Mouse (Mus musculus): ENCODE measurements at regions not wholly inside any gene's neighbourhood (a gene's known extent, or its start where the extent isn't known, plus 50 kb on each side); places are given as distances from the start of the nearest gene placed in this dataset.
A peak's percentile ranks its signal among the peaks of the same experiment; 100 is the strongest.

DNA sequence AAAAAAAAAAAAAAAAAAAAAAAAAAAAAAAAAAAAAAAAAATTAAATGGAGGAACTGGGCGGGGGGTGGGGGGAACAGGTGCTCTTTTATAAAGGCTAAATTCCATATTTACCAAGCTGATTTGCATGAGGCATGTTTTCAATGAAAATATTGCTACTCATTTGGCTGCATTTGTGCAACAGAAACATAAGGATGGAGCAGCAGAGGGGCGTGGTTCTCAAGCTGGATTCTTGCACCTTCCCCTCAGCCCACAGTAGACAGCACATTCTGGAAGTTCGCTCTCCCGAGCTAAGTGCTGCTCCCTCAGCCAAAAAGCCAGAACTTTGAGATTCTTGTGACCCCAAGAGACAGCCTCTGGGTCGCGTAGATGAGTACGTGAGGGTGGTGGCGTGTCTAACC, 201.8 kb downstream of the Cdca7 start:
- Histone ChIP-seq H3K9me3 (no peaks in the 10 kb centered on the region), H3K27ac (replicated peaks) (no peak overlapping the region), H3K9ac (no peak overlapping the region), H3K4me2 (no peak overlapping the region), H3K27me3 (replicated peaks) (no peaks in the 10 kb centered on the region), H3K36me3 (no peaks in the 10 kb centered on the region), H3K4me1 (peaks cover 21% of the 10 kb centered on the region), H3K4me3 (no peak overlapping the region)
- ATAC-seq (ENCODE audit: extremely low read depth, insufficient number of reproducible peaks, low FRiP score, low TSS enrichment) = no peak
- 77% methylated on average over 8 of the region's 8 CpGs for WGBS

DNA sequence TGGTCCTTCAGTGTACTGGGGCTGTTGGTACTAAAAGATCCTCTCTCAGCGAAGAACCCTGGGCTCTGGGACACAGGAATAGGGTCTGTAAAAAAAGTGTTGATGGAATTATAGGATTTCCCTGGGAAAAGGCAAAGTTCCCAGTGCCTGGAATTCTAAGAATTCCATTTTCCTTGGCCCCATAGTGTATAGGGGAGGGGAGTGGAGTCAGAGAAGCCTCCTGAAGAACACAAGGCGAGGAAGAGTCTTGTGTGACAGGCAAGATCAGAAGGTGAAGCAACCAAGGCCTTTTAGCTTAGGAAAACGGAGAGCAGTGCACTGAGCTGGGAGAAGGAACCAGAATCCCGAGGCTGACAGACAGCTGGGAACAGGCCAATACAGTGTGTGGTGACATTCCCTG, 212.1 kb downstream of the Cdca7 start:
- WGBS = 47% methylated on average over 4 of the region's 4 CpGs
- no peak overlapping the region for H3K27ac ChIP-seq (replicated peaks)
- no peak overlapping the region for H3K4me2 ChIP-seq
- peaks cover 12% of the 10 kb centered on the region for H3K9me3 ChIP-seq
- H3K4me1 ChIP-seq = no peaks in the 10 kb centered on the region
- no peak overlapping the region for H3K9ac ChIP-seq
- no peak overlapping the region for H3K4me3 ChIP-seq
- no peak for ATAC-seq (ENCODE audit: extremely low read depth, insufficient number of reproducible peaks, low FRiP score, low TSS enrichment)
- H3K36me3 ChIP-seq = no peaks in the 10 kb centered on the region
- no peaks in the 10 kb centered on the region for H3K27me3 ChIP-seq (replicated peaks)

DNA sequence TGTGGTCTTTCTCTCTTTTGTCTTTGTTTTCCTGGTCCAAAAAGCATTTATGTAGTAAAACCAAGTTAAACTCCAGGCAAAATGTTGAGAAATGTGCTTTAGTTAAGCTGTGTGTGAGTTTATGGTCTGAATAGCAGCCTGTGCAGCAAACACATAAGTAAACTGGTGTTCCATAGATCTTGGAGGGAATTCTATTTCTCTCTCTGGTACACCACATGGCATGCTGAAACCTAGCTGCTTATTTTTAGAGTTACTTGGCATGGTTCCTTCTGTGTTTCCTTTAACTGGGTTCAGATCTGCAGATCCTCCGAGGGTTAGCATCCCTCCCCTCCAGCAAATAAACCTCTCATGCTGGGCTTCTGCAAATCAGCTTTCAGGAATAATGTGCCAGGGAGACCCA, 225.1 kb downstream of the Cdca7 start:
- H3K9me3 ChIP-seq = no peaks in the 10 kb centered on the region
- H3K27ac ChIP-seq (replicated peaks) = no peak overlapping the region
- peaks cover 8% of the 10 kb centered on the region for H3K4me1 ChIP-seq
- H3K4me2 ChIP-seq = no peak overlapping the region
- no peaks in the 10 kb centered on the region for H3K36me3 ChIP-seq
- no peak overlapping the region for H3K9ac ChIP-seq
- H3K4me3 ChIP-seq = no peak overlapping the region
- peaks cover 3% of the 10 kb centered on the region; the same call in 1 of the 2 replicates for H3K27me3 ChIP-seq (replicated peaks)
- 48% methylated on average over 1 of the region's 1 CpGs for WGBS
- no peak for ATAC-seq (ENCODE audit: extremely low read depth, insufficient number of reproducible peaks, low FRiP score, low TSS enrichment)

- 54% methylated on average over 11 of the region's 11 CpGs for WGBS
- Histone ChIP-seq H3K27ac (replicated peaks) (no peak overlapping the region), H3K27me3 (replicated peaks) (peaks cover 3% of the 10 kb centered on the region; the same call in 1 of the 2 replicates), H3K9ac (no peak overlapping the region), H3K36me3 (no peaks in the 10 kb centered on the region), H3K4me1 (peaks cover 8% of the 10 kb centered on the region), H3K9me3 (no peaks in the 10 kb centered on the region), H3K4me2 (no peak overlapping the region; the same call in 1 of the 2 replicates), H3K4me3 (no peak overlapping the region)
- ATAC-seq (ENCODE audit: extremely low read depth, insufficient number of reproducible peaks, low FRiP score, low TSS enrichment) = no peak
Measured at GRCm38 (mm10) chr2:72703238-72703637, 227.3 kb downstream of the Cdca7 start.

GRCm38 (mm10) chr2:72707676-72708659, 232.0 kb downstream of the Cdca7 start:
- no peak overlapping the region for H3K9ac ChIP-seq
- 81% methylated on average over 13 of the region's 13 CpGs for WGBS
- H3K27ac ChIP-seq (replicated peaks) = no peak overlapping the region
- no peaks in the 10 kb centered on the region for H3K9me3 ChIP-seq
- peaks cover 8% of the 10 kb centered on the region; the same call in 1 of the 2 replicates for H3K27me3 ChIP-seq (replicated peaks)
- no peak overlapping the region for H3K4me2 ChIP-seq
- no peak overlapping the region for H3K4me3 ChIP-seq
- H3K4me1 ChIP-seq = peaks cover 8% of the 10 kb centered on the region
- ATAC-seq (ENCODE audit: extremely low read depth, insufficient number of reproducible peaks, low FRiP score, low TSS enrichment) = no peak
- no peaks in the 10 kb centered on the region for H3K36me3 ChIP-seq

GRCm38 (mm10) chr2:72716931-72717330, 241.0 kb downstream of the Cdca7 start:
- no peaks in the 10 kb centered on the region for H3K36me3 ChIP-seq
- 0 out of 2 replicates have a peak, but pooled peaks cover 3% of the 10 kb centered on the region for H3K27me3 ChIP-seq (replicated peaks)
- H3K9ac ChIP-seq = no peak overlapping the region
- H3K27ac ChIP-seq (replicated peaks) = no peak overlapping the region
- H3K9me3 ChIP-seq = peaks cover 4% of the 10 kb centered on the region; the same call in 1 of the 2 replicates
- H3K4me3 ChIP-seq = no peak overlapping the region
- ATAC-seq (ENCODE audit: extremely low read depth, insufficient number of reproducible peaks, low FRiP score, low TSS enrichment) = no peak
- H3K4me2 ChIP-seq = no peak overlapping the region
- WGBS = 73% methylated on average over 4 of the region's 4 CpGs
- peaks cover 11% of the 10 kb centered on the region for H3K4me1 ChIP-seq

DNA sequence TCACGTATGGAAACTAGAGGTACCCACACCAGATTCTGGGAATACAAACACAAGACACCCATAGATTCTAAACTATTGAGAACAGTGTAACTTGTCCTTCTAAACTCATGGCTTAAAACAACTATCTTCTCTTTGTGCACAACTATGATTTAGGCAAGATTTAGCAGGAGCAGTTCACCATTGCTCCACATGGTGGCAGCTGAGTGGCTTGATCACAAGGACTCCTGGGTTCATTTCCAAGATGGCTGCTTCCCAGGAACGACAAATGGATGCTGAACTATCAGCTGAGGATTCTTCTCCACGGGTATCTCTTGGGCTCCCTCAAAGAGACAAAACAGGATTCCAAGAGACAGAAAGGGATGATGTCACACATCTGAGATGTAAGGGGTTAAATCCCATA, 251.5 kb downstream of the Sp3 start:
- Histone ChIP-seq H3K9ac (no peak overlapping the region), H3K4me1 (peaks cover 6% of the 10 kb centered on the region), H3K27ac (replicated peaks) (no peak overlapping the region), H3K27me3 (replicated peaks) (no peaks in the 10 kb centered on the region), H3K4me3 (no peak overlapping the region), H3K4me2 (no peak overlapping the region), H3K9me3 (no peaks in the 10 kb centered on the region), H3K36me3 (no peaks in the 10 kb centered on the region)
- WGBS = 47% methylated on average over 3 of the region's 3 CpGs
- no peak for ATAC-seq (ENCODE audit: extremely low read depth, insufficient number of reproducible peaks, low FRiP score, low TSS enrichment)

DNA sequence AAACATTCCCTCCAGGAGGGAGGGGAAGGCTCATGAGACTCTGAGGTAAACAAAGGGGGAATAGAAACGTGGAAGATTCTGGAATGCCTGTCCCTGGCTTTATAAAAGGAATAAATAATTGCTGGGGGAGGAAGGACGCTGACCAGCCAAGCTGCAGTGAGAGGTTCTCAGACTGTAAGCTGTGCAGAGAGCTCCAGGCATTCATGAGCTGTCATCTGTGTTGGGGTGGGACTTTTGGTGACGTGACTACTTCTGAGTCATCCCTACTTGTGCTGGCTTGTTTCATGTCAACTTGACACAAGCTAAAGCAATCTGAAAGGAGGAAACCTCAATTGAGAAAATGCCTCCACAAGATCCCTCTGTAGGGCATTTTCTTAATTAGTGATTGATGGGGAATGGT, 246.9 kb downstream of the Sp3 start:
- Histone ChIP-seq H3K4me1 (0 out of 2 replicates have a peak, but pooled peaks cover 4% of the 10 kb centered on the region), H3K4me2 (no peak overlapping the region), H3K9ac (no peak overlapping the region), H3K27me3 (replicated peaks) (no peaks in the 10 kb centered on the region), H3K36me3 (no peaks in the 10 kb centered on the region), H3K4me3 (no peak overlapping the region), H3K27ac (replicated peaks) (no peak overlapping the region), H3K9me3 (no peaks in the 10 kb centered on the region)
- no peak for ATAC-seq (ENCODE audit: extremely low read depth, insufficient number of reproducible peaks, low FRiP score, low TSS enrichment)
- 40% methylated on average over 3 of the region's 3 CpGs for WGBS

GRCm38 (mm10) chr2:72735035-72735434, 245.2 kb downstream of the Sp3 start:
- H3K9ac ChIP-seq = no peak overlapping the region
- 0 out of 2 replicates have a peak, but pooled peaks cover 4% of the 10 kb centered on the region for H3K4me1 ChIP-seq
- ATAC-seq (ENCODE audit: extremely low read depth, insufficient number of reproducible peaks, low FRiP score, low TSS enrichment) = no peak
- no peaks in the 10 kb centered on the region for H3K27me3 ChIP-seq (replicated peaks)
- H3K4me3 ChIP-seq = no peak overlapping the region
- H3K36me3 ChIP-seq = no peaks in the 10 kb centered on the region
- H3K27ac ChIP-seq (replicated peaks) = no peak overlapping the region
- H3K9me3 ChIP-seq = no peaks in the 10 kb centered on the region
- WGBS = 85% methylated on average over 9 of the region's 9 CpGs
- H3K4me2 ChIP-seq = no peak overlapping the region

GRCm38 (mm10) chr2:72736685-72737084, 243.6 kb downstream of the Sp3 start:
- ATAC-seq (ENCODE audit: extremely low read depth, insufficient number of reproducible peaks, low FRiP score, low TSS enrichment) = no peak
- Histone ChIP-seq H3K4me3 (no peak overlapping the region), H3K36me3 (no peaks in the 10 kb centered on the region), H3K9ac (no peak overlapping the region), H3K9me3 (no peaks in the 10 kb centered on the region), H3K27ac (replicated peaks) (no peak overlapping the region), H3K4me2 (no peak overlapping the region), H3K27me3 (replicated peaks) (no peaks in the 10 kb centered on the region), H3K4me1 (peaks cover 17% of the 10 kb centered on the region)
- 70% methylated on average over 3 of the region's 3 CpGs for WGBS

GRCm38 (mm10) chr2:72740391-72741361, 239.6 kb downstream of the Sp3 start:
- peaks cover 17% of the 10 kb centered on the region for H3K4me1 ChIP-seq
- no peaks in the 10 kb centered on the region for H3K9me3 ChIP-seq
- no peak for ATAC-seq (ENCODE audit: extremely low read depth, insufficient number of reproducible peaks, low FRiP score, low TSS enrichment)
- peak overlapping the region; percentile 65 for H3K4me2 ChIP-seq
- peak overlapping the region; percentile 52 for H3K9ac ChIP-seq
- H3K27ac ChIP-seq (replicated peaks) = peak overlapping the region; percentile 49
- no peaks in the 10 kb centered on the region for H3K36me3 ChIP-seq
- 21% methylated on average over 22 of the region's 22 CpGs for WGBS
- H3K27me3 ChIP-seq (replicated peaks) = no peaks in the 10 kb centered on the region; the same call in 1 of the 2 replicates
- H3K4me3 ChIP-seq = peak overlapping the region; percentile 31

Measured in heart, embryonic 13.5 days (tissue).